Mouse (Mus musculus) mature B cell (primary cell): ENCODE data around the gene Zxdc.

Source experiments
- in situ Hi-C: fragments of 300-500 bp; cut with MboI; formaldehyde crosslinking; loops from 2 replicates; pipeline ENCODE4 v1.14.3; 2019

Zxdc gene

DNA sequence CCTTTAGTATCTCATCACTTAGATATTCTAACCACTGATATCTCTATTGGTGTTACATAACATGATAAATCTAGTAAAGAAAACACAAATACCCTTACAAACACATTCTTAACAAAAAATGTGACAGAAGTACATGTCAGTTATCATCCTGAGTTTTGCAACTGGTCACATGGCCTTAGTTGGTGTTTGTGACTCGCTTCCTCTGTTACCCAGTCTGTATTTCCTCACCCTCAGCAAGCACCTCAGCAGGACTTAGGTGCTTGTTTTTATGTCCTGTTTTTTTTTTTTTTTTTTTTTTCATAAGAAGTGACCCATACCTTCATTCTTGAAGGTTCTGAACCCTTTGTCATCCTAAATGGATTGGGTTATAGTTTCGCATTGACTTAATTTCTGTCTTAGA is 8.4 kb downstream of the Zxdc start:
- in situ Hi-C loops, result no loop called here

DNA sequence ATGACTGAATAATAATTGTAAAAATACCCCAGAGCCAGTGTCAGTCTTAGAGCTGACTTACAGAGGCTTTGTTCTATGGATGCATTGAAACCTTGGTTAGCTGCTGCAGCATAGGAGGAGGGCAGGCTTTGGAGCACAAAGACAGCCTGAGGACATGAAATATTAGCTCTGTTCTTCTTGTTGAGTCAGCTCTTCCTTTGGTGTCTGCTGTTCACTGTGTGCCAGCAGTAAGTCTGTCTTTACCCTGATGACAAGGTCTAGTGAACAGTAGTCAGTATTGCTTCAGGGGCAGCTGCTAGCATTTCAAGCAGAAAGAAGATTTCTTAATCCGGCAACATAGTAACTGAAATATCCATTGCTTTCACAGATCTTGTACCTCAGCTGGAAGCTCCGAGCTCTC is 12.2 kb downstream of the Zxdc start:
- in situ Hi-C loops, result no loop called here

DNA sequence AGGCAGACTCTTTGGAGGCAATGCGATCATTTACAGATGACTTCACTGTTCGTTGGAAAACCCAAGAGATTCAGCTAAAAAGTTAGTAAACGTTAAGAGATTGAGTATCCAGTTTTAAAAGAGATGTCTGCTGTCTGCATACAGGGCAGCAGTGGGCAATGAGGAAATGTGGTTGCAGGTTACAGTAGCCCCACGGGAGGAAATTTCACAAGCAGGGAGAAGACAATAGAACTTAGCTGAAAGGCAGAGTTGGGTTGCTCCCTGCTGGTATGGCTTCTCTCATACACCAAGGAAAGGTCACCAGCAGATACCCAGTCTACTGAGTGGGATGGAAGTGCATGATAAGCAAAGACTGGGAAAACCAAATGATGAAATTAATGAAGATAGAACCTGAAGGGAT is 21.3 kb downstream of the Zxdc start:
- in situ Hi-C loops, result no loop called here

DNA sequence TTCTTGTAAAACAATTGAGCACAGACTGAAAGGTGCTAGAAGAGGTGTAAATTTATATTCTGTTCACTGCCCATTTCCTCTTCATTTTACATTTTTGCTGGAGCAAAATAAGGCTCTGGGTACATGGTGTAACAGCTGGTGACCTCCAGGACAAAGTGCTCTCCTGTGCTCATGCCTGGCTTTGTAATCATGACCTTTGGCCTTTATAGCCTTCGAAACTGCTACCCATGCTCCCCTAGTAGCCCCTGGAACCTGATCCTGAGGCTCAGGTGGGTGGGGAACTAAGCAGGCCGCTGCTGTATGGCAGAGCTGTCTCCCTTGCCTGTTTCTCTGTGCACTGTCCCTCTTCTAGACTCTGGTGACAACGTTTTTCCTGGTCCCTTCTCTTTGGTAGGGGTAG is 24.7 kb downstream of the Zxdc start:
- in situ Hi-C loops, result no loop called here

DNA sequence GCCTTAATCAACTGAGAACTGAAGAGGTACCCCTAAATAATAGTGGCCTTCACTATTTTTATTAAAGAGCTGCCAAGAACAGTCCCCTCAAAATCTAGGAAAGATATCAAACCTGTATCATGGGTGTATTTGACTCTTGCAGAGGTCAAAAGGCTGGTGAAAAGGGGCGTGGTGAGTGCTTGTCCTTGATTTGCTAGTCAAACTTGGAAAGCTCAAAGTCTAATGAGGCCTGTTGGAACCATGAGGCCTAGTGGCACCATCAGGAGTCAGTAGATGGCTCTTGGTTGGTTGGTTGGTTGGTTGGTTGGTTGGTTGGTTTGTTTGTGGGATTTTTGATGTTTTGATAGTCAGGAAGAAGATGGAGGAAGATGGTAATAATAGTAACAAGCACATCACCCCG is 26.5 kb downstream of the Zxdc start:
- in situ Hi-C loops, result no loop called here

DNA sequence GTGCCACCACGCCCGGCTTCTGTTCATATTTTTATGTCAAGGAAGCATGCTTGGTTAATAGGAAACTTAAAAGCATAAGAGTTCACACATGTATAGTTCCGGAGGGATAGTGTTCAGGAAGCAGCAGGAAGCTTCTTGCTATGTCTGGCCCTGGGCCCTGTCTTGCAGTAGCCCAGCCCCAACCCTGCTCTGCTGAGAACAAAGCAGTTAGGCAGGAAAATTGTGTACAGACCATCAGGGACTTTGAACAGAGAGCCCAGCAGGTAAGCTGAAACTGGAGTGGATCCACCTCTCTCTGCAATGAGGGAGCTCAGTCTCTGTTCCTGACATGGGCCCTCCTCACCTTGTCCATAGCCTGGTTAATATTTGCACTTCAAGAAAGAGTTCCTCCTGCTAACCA is 28.0 kb downstream of the Zxdc start:
- in situ Hi-C loops, result no loop called here

DNA sequence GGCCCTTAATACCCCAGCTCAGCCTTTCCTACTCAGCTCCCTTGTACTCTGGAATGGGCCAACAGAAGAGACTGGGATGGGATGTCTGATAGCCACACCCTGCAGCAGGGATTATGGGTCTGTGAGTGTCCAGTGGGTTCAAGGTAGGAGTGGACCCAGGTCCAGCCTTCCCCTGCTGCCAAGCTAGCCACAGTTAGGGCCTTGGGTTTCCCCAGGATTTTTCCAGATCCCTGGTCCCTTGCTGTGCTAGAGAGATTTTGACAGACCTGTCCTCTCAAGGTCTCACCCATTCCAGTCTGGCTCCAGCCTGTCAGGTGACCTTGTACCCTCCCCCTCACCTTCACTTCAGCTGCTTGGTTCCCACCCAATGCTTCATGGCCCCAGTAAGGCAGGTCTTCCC is 39.3 kb downstream of the Zxdc start:
- in situ Hi-C loops, result no loop called here

DNA sequence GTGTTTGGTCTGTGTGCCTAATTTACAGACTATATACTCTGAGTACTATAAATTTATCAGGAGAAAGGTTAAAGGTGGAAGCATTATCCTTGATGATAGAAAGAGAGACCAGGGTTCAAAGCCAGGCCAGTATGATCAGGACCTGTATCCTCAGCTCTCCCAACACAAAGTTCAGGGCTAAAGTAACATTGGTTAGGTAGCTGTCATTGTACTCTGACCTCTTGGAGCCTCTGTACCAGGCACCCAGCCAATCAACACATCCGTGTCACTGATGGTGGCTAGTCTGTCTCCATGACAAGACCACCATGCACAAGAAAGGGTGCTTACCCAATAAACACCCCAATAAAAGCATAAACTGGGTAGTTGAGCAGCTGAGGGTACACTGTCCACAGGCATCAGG is 41.7 kb downstream of the Zxdc start:
- in situ Hi-C loops, result no loop called here

DNA sequence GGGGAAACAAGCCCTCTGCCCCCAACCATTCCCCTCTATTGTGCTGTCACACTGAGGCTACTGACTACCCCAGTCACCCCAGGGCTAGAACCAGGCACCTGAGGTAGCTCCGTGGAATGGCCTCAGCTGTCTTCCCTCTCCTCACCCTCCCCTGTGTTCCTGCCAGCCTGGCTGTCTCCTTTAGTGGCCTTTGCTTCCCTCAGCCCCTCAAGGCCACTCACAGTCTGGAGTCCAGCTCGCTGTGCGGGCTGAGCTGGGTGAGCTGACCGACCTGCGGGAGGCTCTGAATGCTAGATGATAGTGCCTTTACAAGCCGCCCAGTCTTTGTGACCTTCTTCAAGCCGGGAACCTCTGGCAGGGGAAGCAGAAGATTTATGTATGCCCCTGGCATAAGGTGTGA is 42.6 kb downstream of the Zxdc start:
- in situ Hi-C loops, result no loop called here

DNA sequence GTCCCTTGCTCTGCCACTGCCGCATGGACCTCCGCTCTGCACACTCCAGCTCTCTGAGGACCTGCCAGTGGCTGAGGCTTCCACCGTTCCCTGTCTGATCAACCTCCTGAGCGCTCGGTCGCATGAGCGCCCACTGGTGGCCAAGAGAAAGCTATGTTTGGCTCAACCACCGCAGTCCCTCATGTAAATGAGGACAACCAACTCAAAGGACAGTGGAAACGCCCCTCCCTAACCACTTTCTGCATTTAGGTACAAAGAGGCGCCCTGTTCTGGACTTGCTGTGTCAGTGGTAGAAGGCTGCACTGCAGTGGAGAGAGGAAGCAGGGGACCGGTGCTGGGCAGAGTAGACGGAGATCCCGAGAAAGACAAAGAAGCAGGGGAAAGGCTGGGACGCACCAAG is 53.3 kb downstream of the Zxdc start:
- in situ Hi-C loops, result no loop called here

- in situ Hi-C loops, result no loop called here
Measured at GRCm38 (mm10) chr6:90425361-90425760, 56.1 kb downstream of the Zxdc start.

DNA sequence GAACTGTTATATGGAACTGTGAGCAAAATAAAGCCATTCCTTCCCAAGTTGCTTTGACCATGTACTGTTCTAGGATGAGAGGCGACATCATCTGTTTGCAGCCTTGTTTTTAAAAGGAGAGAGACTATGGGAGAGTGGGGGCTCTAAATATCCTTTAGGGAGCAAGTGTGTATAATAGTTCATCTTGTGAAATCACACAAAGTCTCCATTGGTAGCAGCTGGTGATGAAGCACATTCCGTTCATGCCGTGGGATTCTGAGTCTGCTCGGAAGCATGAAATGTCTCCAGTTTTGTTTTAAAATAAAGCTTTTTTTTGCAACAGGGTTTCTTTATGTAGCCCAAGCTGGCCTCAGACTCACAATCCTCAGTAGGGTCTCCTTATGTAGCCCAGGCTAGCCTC is 56.7 kb downstream of the Zxdc start:
- in situ Hi-C loops, result no loop called here

- in situ Hi-C loops, result no loop called here
Measured at GRCm38 (mm10) chr6:90428380-90428974, 59.2 kb downstream of the Zxdc start, which contains the start of gene Cfap100. Cfap100 (minus strand) TSS chr6:90428797.

- in situ Hi-C loops, result no loop called here
Measured at GRCm38 (mm10) chr6:90429911-90430310, 60.6 kb downstream of the Zxdc start.

DNA sequence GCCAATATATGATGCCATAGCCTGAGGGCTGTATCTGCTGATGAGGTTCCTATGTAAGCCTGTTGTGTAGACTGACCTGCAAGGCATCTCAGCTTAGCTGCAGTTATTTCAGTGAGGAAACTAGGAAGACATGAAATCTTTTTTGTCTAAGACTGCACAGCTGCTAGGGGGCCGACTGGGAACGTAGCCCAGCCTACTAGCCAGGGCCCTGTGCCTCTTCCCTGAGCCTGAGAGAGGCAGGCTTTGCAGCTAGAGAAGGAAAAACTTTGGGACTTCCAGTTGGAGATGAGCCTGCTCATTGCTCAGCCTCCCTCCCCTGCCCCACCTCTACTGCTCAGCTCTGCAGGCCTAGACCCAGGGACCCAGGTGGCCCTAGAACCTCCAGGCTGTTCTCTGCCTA is 62.2 kb downstream of the Zxdc start:
- in situ Hi-C loops, result no loop called here

GRCm38 (mm10) chr6:90434687-90435086 is 65.4 kb downstream of the Zxdc start:
- in situ Hi-C loops, result no loop called here

GRCm38 (mm10) chr6:90435195-90435618 is 65.9 kb downstream of the Zxdc start:
- in situ Hi-C loops, result no loop called here

DNA sequence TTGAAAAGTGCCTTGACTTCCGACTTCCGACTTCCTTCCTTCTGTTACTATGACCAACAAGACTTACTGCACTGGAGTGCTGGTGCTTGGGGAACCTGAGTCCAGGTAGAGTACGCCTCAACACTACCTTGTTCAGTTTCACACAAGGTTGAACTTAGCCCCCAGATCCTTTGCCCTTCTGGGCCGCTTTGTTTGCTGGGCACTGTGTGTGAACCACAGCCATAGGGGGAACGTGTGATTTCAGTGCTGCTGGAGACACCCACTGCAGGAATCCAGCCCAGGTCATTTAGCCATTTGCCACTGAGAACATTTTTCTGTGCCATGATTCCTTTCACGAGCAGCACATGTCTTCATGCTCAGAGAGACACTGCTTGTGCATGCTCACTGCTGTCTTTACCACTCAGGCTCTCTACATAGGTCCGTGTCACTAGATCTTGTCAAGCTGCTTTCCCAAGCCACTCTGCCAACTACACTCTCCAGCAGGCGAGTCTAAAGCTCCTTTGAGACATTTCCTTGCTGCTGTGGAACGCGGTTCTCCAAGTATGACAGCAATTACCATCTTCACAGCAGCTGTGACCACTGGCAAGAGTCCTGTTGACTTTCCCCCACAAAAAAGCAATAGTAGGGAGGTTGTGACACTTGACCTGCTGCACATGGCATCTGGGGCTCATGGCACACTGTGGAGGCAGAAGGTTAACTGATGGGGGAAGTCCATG is 67.1 kb downstream of the Zxdc start:
- in situ Hi-C loops, result no loop called here

- in situ Hi-C loops, result no loop called here
Measured at GRCm38 (mm10) chr6:90437041-90437440, 67.7 kb downstream of the Zxdc start.

DNA sequence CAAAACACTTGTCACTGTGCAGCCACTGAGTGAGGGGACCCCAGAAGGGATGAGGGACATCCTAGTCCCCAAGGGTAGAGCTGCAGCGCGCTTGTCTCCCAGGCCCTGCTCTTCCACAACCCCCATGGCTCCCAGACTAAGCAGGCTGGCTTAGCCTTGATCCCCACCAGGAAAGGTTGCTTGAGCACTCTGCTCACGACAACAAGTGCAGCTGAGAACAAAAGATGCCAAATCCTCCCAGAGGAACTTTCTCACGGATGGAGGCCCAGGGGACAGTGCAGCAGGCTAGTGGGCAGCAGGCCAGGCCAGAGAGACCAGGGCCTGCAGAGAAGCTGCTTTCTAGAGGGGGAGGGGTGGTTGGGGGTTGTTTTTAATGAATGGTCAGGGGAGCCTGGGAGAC is 77.6 kb downstream of the Zxdc start:
- in situ Hi-C loops, result no loop called here

DNA sequence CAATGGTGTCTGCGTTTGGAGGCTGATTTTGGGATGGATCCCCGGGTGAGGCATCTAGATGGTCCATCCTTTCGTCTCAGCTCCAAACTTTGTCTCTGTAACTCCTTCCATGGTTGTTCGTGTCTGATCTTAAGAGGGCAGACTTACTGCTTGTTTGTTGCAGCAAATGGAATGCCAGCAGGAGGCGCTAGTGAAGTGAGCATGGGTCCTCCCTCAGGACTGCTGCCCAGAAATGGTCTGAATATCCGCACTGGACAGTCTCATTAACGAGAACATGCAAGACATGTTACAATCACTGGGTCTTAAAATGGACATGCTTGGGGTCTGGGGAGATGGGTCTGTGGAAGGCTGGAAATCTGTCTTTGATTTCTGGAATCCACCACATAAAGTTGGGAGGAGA is 80.9 kb downstream of the Zxdc start:
- in situ Hi-C loops, result no loop called here

DNA sequence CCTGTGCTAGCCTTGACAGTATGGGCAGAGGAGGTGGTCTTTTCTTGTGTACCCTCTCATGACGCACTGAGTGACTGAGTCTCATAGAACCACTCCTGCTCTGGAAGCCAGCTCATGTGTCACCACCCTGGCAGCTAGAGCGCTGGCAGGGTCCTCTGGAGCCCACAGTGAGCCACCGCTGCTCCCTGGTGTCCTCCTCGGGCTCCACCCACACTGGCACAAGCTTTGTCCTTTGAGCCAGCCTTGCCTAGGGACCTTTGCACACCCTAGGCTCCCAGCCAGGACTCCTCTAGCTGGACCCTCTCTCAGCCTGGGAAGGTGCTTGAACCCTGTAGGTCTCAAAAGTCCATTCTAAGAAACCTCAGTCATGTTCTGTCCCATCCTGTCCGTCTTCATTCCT is 81.4 kb downstream of the Zxdc start:
- in situ Hi-C loops, result no loop called here

DNA sequence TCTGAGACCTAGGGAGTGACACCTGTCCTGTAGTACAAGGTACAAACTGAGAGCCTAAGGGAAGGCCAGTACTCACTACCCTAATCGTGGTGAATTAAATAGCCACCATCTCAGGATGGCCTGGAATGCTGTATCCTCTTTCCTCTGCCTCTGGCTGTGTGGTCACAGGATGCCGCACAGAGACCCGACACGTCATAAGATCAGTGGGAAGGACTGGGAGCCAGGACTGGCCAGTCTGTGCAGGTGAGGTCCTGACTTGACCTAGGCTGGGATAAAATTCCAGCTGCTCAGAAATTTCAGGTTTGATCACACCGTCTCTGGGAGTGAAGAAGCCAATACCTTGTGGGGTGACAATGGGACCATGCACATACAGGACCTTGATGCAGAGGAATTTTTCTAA is 82.2 kb downstream of the Zxdc start:
- in situ Hi-C loops, result no loop called here

- in situ Hi-C loops, result no loop called here
Measured at GRCm38 (mm10) chr6:90452603-90453002, 83.3 kb downstream of the Zxdc start.
